Mouse (Mus musculus) lung, adult 2 months (tissue): ENCODE measurements around the gene Pdgfb. TPM values are rescaled to one million over a fixed set of nuclear protein-coding genes. Genes with fewer than 3 reads are reported as not detected.

ENCODE experiments used
- DNase-seq: peaks from one replicate; pipeline ENCODE4 v3.0.0; 2022
- H3K4me1 ChIP-seq: fragments of 200-500 bp; 2 replicates; pipeline ENCODE4 v1.6.1; 2011; ENCODE audit warnings: low read length; ENCODE audit not compliant: control insufficient read depth, insufficient read depth
- H3K4me3 ChIP-seq: fragments of 200-500 bp; replicated peaks from 2 replicates; pipeline ENCODE3; 2011; ENCODE audit warnings: low read depth, mild to moderate bottlenecking, control low read depth, low read length; ENCODE audit errors: extremely low read depth
- CTCF ChIP-seq: fragments of 200-500 bp; IDR thresholded peaks from 2 replicates; pipeline ENCODE4 v1.5.1; 2011; ENCODE audit warnings: mild to moderate bottlenecking, low read length, control low read depth; ENCODE audit not compliant: insufficient read depth
- POLR2A ChIP-seq: fragments of 200-500 bp; IDR thresholded peaks from 2 replicates; pipeline ENCODE4 v1.6.1; 2011; ENCODE audit warnings: low read depth, mild to moderate bottlenecking, control low read depth, low read length, borderline replicate concordance; ENCODE audit errors: extremely low read depth
- WGBS: fragments of 180-500 bp; shearing (Covaris S2); methylation state at CpG from one replicate; pipeline ENCODE4 v1.1.7; 2018; 5-methylcytosine and 5-hydroxymethylcytosine counted together
- polyA plus RNA-seq: library from polyadenylated mRNA; depleted of rRNA; stranded (reverse); fragments of >200 nt; gene quantifications from 2 replicates; pipeline ENCODE4 v1.2.3, GENCODE M21; 2012

Gene Pdgfb
- polyA plus RNA-seq, 1 experiment, result 155 TPM

DNA sequence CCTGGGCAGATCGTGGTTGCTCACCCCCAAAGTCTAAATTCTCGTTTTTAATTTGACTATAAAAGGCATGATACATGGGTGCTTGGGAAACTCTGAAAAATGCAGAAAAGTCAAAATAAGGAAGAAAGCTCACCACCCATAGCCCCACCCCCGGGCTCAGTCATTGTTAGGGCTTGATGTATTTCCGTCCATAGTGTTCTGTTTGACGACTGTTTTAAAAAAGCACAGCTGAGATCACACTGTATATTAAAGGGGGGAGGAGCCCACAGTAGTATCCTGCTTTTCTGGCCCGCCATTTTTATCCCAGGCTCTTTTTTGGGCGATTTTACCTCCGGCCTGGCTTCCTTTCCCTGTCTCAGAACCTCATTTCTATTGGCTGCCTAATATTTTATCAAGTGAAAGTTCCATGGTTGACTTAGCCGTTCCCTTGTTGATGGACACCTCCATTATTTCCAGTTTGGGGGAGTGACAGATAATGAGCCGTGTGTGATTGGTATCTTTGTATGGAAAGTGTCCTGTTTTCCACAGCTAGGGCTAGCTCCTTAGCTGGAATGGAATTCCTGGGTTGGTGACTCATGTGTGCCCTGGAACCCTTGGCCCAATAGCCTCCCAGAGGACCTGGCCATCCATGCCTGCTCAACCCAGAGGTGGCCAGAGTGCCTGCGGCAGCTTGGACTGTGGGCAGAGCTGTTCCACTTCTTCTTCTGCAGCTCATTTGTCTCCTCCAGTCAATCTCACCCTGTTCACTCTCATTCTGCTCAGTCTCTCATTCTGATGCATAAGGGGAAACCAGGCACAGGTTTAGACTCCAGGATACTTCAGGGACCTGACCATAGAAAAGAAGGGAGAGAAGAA is 22.7 kb upstream of the Pdgfb start:
- TF ChIP-seq POLR2A (no peak), CTCF (no peak)
- no peaks in the 10 kb centered on the region for H3K4me1 ChIP-seq
- no peak for DNase-seq
- H3K4me3 ChIP-seq, result no peak overlapping the region
- 49% methylated on average over 11 of the region's 11 CpGs for WGBS

DNA sequence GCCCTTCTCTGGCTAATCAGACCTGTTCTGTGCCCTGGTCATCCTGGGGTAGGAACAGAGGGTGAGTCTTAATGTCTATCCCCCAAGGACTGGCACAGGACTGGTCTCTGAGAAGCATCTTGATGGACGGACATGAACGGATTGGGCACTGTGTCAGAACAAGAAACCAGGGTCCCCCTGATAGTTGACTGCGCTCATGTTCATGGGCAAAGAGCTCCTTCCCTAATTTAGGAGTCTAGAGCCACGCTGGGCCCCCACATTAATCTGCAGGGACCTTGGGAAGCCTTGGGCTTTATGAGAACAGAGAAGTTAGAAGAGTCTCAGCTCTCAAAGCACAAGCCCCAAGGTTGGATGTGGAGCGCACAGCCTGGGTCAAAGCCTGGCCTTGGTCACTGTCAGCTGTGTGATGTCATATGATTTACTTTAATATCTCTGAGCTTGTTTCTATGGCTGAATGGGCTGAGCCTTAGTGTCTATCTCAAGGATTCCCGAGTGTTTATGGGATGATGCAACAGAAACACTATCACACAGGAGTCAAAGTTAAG is 20.6 kb upstream of the Pdgfb start:
- 83% methylated on average over 6 of the region's 6 CpGs for WGBS
- TF ChIP-seq POLR2A (no peak), CTCF (no peak)
- no peaks in the 10 kb centered on the region for H3K4me1 ChIP-seq
- H3K4me3 ChIP-seq, result no peak overlapping the region
- no peak for DNase-seq

DNA sequence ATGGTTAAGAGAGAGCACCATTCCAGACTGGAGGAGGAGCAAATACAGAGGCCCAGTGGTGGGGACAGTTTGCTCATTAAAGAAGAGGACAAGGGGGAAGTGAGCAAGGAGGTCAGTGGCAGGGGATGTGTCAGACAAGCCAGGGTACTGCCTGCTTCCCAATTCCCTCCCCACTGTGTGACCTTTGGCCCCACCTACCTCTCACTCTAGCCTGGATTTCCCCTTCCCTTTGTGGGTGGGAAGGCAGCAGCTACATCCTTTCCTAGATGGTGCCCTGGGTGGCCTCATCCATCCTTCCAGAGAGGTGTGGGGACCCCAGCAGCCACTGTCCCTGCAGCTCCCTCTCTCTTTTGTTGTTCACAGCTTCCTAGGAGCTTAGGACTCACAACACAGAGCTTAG is 20.1 kb upstream of the Pdgfb start:
- Histone ChIP-seq H3K4me3 (no peak overlapping the region), H3K4me1 (no peaks in the 10 kb centered on the region)
- no peak for TF ChIP-seq CTCF
- no peak for TF ChIP-seq POLR2A
- DNase-seq, result no peak

DNA sequence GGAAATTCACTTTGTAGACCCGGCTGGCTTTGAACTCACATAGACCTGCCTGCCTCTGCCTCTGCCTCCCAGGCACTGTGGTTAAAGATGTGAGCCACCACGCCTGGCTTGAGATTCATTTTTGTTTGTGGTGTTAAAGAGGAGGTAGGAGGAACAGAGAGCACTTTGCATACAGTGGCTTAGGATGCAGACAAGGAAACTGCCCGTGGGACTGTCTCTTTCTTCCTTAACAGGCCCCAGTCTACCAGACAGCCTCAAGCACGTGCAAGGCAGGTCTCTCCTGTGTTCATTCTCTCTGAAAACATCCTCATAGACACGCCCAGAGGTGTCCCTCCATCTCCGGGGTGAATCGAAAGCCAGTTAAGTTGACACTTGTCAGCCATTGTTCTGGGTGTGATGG is 19.6 kb upstream of the Pdgfb start:
- Histone ChIP-seq H3K4me3 (no peak overlapping the region), H3K4me1 (no peaks in the 10 kb centered on the region)
- WGBS, result 63% methylated on average over 7 of the region's 7 CpGs
- TF ChIP-seq POLR2A, result no peak
- TF ChIP-seq CTCF, result no peak
- no peak for DNase-seq

DNA sequence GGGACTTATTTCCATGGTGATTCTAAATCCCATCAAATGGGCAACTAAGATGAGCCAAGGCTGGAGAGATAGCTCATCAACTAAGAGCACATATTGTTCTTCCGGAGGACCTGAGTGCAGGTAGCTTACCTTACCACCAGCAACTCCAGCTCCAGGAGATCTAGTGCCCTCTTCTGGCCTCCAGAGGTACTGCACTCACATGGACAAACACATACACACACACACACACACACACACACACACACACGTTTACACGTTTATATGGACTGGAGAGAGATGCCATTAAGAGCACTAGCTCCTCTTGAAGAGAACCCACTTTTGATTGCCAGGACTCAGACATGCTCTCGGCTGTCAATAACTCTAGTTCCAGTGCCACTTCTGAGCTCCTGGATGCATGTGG is 16.4 kb upstream of the Pdgfb start:
- 88% methylated on average over 4 of the region's 4 CpGs for WGBS
- no peak for DNase-seq
- 0 out of 2 replicates have a peak, but pooled peaks cover under 1% of the 10 kb centered on the region for H3K4me1 ChIP-seq

DNA sequence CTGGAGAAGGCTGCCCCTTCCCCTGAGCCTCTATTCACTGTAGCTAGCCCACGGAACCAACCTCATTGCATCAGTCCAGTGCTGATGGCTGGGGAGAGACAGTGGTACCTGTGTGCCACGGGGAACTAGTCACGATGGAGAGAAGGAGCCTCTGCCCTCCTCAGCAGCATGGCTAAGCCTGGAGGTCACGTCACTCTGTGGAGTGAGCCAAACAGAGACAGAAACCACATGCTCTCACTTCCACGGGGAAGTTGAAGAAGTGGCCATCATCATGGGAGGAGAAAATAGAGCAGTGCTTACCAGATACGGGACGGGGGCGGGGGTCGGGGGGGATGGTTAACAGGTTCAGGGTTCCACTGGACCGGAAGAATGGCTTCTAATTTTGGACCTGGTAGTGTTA is 15.6 kb upstream of the Pdgfb start:
- no peak for TF ChIP-seq CTCF
- no peak for TF ChIP-seq POLR2A
- no peak for DNase-seq
- peaks cover 5% of the 10 kb centered on the region for H3K4me1 ChIP-seq
- 81% methylated on average over 10 of the region's 10 CpGs for WGBS
- H3K4me3 ChIP-seq, result no peak overlapping the region

More for the DNA sequence above, 16.4 kb upstream of the Pdgfb start:
- H3K4me3 ChIP-seq, result no peak overlapping the region
- peak; percentile 44 for TF ChIP-seq CTCF
- TF ChIP-seq POLR2A, result no peak

DNA sequence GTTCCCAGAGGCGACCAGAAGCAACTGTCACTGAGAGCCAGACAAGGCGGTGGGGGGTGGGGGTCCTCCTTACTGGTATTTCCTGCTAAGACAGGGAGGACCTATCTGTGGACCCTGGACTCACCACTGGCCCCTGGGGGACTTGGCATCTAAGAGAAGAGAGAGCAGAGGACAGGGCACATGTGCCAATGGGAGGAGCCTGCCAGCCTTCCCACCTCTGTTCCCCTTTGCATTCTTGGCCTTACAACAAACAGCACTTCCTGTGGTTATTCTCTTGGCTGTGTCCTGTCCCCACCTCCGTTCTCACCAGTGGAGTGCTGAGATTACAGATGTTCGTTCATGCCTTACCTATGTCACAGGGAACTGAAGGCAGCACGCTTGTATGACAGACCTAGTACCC is 14.1 kb upstream of the Pdgfb start:
- Histone ChIP-seq H3K4me1 (peaks cover 11% of the 10 kb centered on the region), H3K4me3 (no peak overlapping the region)
- no peak for TF ChIP-seq CTCF
- TF ChIP-seq POLR2A, result no peak
- 41% methylated on average over 5 of the region's 5 CpGs for WGBS
- no peak for DNase-seq

DNA sequence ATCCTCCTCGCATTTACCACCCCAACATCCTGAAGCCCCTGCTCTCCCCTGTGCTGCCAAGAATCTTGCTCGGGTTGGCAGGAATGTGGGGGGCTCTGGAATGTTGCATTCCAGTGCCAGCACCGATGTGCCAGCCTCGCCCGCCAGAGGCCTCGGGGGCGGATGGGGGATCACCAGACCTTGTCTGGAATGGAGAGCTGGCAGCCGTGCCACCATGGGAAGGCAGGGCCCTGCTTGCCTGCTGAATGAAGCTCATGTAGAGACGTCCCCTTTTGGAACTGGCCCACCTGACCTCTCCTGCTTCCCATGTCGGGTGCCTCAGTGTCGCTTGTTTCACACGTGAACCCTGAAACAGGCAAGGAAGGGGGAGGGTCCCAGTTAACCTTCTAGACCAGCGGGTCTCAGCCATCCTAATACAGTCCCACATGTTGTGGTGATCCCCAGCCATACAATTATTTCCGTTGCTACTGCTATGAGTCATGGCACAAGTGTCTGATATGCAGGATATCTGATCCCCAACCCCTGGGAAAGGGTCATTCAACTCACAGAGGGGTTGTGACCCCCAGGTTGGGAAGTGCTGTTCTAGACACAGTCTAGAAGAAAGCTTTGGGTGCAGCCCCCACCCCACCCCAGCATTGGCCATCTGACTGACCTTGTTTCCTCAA is 12.0 kb upstream of the Pdgfb start:
- Histone ChIP-seq H3K4me1 (peaks cover 11% of the 10 kb centered on the region), H3K4me3 (no peak overlapping the region)
- no peak for TF ChIP-seq CTCF
- TF ChIP-seq POLR2A, result no peak
- WGBS, result 72% methylated on average over 14 of the region's 14 CpGs
- no peak for DNase-seq

DNA sequence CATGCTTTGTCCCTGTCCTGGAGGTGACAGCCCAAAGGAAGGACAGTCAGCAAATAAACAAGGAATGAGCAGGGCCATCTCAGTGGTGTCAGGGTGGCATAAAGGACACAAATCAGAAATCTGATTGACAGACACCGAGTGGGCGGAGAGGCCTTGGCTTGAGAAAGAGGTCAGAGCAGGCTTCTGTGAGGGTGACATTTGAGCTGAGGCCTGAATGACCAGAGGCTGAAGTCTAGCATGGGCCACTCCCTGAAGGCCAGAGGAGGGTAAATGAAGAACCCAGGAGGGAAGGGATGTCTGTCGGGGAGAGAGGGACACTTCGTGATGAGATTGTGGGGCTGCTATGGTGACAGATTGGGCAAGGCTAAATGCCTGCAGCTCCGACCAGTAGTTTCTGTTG is 11.3 kb upstream of the Pdgfb start:
- 61% methylated on average over 5 of the region's 5 CpGs for WGBS

More for the DNA sequence above, 11.3 kb upstream of the Pdgfb start:
- Histone ChIP-seq H3K4me3 (no peak overlapping the region), H3K4me1 (peaks cover 11% of the 10 kb centered on the region)
- TF ChIP-seq POLR2A (no peak), CTCF (no peak)
- DNase-seq, result no peak
